Mouse (Mus musculus): ENCODE measurements at regions not wholly inside any gene's neighbourhood (a gene's known extent, or its start where the extent isn't known, plus 50 kb on each side); places are given as distances from the start of the nearest gene placed in this dataset.

DNA sequence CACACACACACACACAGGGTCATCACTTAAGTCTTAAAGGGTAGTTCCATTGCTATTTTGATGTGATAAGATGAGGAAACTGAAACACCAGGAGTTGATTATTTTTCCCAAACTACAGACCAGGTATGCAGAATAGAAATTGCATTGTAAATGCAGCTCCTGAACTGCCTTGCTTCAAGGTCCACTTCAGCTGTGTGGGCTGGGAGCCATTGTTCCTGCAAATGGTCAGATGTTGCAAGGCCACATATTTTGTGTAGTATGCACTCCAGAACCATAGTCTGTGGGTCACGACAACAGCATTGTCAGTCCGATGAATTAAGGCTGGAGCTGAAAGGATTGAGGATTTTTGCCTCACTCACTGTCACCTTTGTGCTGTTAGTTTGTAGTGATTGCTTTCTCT is 592.4 kb upstream of the Tenm4 start:
- no peaks in the 10 kb centered on the region for H3K9me3 ChIP-seq (replicated peaks; ENCODE audit: insufficient read depth, low read length)
- TF ChIP-seq ELF1 (IDR thresholded peaks at IDR 0.05; ENCODE audit: low read depth, low read length) (no peak), POLR2AphosphoS5 (IDR thresholded peaks at IDR 0.05; ENCODE audit: borderline replicate concordance, low read depth, low read length) (no peak), ETS1 (IDR thresholded peaks at IDR 0.05; ENCODE audit: low read depth, low read length) (no peak), SIN3A (IDR thresholded peaks at IDR 0.05; ENCODE audit: low read length) (no peak), ZC3H11A (IDR thresholded peaks at IDR 0.05; ENCODE audit: low read depth, low read length) (no peak), NELFE (IDR thresholded peaks at IDR 0.05; ENCODE audit: low read depth, low read length) (no peak), ZNF384 (IDR thresholded peaks at IDR 0.05; ENCODE audit: low read depth, low read length) (no peak), TCF12 (IDR thresholded peaks at IDR 0.05; ENCODE audit: low read depth, low read length) (no peak), MYC (IDR thresholded peaks at IDR 0.05; ENCODE audit: low read depth, low read length) (no peak)
- H3K27me3 ChIP-seq (ENCODE audit: control insufficient read depth in 1 of 2, insufficient read depth in 2 of 2, low read length in 2 of 2), result no peaks in the 10 kb centered on the region
- no peak for DNase-seq (ENCODE audit: low read depth, low spot score)
- no peaks in the 10 kb centered on the region for H3K36me3 ChIP-seq (ENCODE audit: control insufficient read depth in 1 of 2, insufficient read depth in 2 of 2, low read length in 2 of 2)
- H3K4me1 ChIP-seq (ENCODE audit: control insufficient read depth in 1 of 2, insufficient read depth in 2 of 2, low read length in 2 of 2), result no peaks in the 10 kb centered on the region
- H3K4me3 ChIP-seq (ENCODE audit: control insufficient read depth in 1 of 2, insufficient read depth in 1 of 2, low read depth in 2 of 2, low read length in 2 of 2), result no peak overlapping the region
- H3K79me2 ChIP-seq (ENCODE audit: control insufficient read depth, insufficient read depth, low read length, poor library complexity), result no peaks in the 10 kb centered on the region
- H3K27ac ChIP-seq (ENCODE audit: control insufficient read depth, low read depth, low read length), result no peak overlapping the region
- no peak overlapping the region for H3K9ac ChIP-seq (ENCODE audit: control insufficient read depth, low read depth, low read length, poor library complexity, severe bottlenecking)

DNA sequence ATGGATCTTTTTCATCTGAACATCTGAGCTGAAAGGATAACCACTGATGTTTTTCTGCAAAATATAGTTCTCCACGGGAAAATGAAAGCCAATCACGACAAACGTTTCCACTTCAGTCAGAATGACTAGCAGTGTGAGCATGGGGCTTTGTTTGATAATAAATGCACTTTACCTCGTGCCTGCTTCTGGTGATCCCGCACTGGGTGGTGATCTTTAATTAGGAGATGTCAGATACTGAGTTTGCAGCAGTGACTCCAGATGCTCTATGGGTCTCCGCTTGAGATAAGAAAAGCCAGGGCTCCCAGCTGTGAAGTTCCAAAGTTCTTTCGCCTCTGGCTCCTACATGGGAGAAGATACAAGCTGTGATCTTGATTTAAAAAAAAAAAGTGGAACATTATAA is 589.7 kb upstream of the Tenm4 start:
- no peak for DNase-seq (ENCODE audit: low read depth, low spot score)
- Histone ChIP-seq H3K27ac (ENCODE audit: control insufficient read depth, low read depth, low read length) (no peak overlapping the region), H3K36me3 (ENCODE audit: control insufficient read depth in 1 of 2, insufficient read depth in 2 of 2, low read length in 2 of 2) (no peaks in the 10 kb centered on the region), H3K79me2 (ENCODE audit: control insufficient read depth, insufficient read depth, low read length, poor library complexity) (no peaks in the 10 kb centered on the region), H3K4me1 (ENCODE audit: control insufficient read depth in 1 of 2, insufficient read depth in 2 of 2, low read length in 2 of 2) (no peaks in the 10 kb centered on the region), H3K27me3 (ENCODE audit: control insufficient read depth in 1 of 2, insufficient read depth in 2 of 2, low read length in 2 of 2) (no peaks in the 10 kb centered on the region), H3K9ac (ENCODE audit: control insufficient read depth, low read depth, low read length, poor library complexity, severe bottlenecking) (no peak overlapping the region), H3K4me3 (ENCODE audit: control insufficient read depth in 1 of 2, insufficient read depth in 1 of 2, low read depth in 2 of 2, low read length in 2 of 2) (no peak overlapping the region), H3K9me3 (replicated peaks; ENCODE audit: insufficient read depth, low read length) (no peaks in the 10 kb centered on the region)
- TF ChIP-seq MYB (IDR thresholded peaks at IDR 0.05; ENCODE audit: low read depth, low read length), result no peak
- TF ChIP-seq SIN3A (IDR thresholded peaks at IDR 0.05; ENCODE audit: low read length), result no peak
- TF ChIP-seq USF2 (IDR thresholded peaks at IDR 0.05; ENCODE audit: borderline replicate concordance in 1 of 2, insufficient read depth in 1 of 2, low read depth in 1 of 2, low read length in 2 of 2), result no peak
- no peak for TF ChIP-seq MAZ (IDR thresholded peaks at IDR 0.05; ENCODE audit: low read depth, low read length)
- TF ChIP-seq NRF1 (IDR thresholded peaks at IDR 0.05; ENCODE audit: insufficient read depth, low read depth, low read length, poor library complexity, severe bottlenecking), result no peak

DNA sequence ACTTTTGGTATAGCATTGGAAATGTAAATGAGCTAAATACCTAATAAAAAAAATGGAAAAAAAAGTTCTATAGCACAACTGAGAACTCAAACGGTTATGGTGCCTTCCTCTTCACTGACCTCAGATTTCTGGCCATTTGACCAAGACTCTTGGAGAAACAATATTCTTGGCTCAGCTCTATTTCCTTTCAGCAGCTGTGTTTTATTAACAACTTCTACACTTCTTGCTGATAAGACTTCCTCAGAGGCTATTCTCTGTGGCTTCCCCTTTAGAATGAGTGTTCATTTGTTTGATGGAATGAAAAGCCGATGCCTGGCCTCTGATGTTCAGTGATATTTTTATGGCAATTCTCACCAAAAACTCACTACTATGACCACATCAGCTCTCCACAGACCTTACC is 572.7 kb upstream of the Tenm4 start:
- Histone ChIP-seq H3K79me2 (ENCODE audit: control insufficient read depth, insufficient read depth, low read length, poor library complexity) (no peaks in the 10 kb centered on the region), H3K36me3 (ENCODE audit: control insufficient read depth in 1 of 2, insufficient read depth in 2 of 2, low read length in 2 of 2) (no peaks in the 10 kb centered on the region), H3K27ac (ENCODE audit: control insufficient read depth, low read depth, low read length) (no peak overlapping the region), H3K9ac (ENCODE audit: control insufficient read depth, low read depth, low read length, poor library complexity, severe bottlenecking) (no peak overlapping the region), H3K9me3 (replicated peaks; ENCODE audit: insufficient read depth, low read length) (no peaks in the 10 kb centered on the region), H3K4me3 (ENCODE audit: control insufficient read depth in 1 of 2, insufficient read depth in 1 of 2, low read depth in 2 of 2, low read length in 2 of 2) (no peak overlapping the region), H3K4me1 (ENCODE audit: control insufficient read depth in 1 of 2, insufficient read depth in 2 of 2, low read length in 2 of 2) (no peaks in the 10 kb centered on the region), H3K27me3 (ENCODE audit: control insufficient read depth in 1 of 2, insufficient read depth in 2 of 2, low read length in 2 of 2) (no peaks in the 10 kb centered on the region)
- TF ChIP-seq MEF2A (IDR thresholded peaks at IDR 0.05; ENCODE audit: extremely low read depth, insufficient replicate concordance, low read depth, low read length, poor library complexity, severe bottlenecking) (no peak), POLR2AphosphoS5 (IDR thresholded peaks at IDR 0.05; ENCODE audit: borderline replicate concordance, low read depth, low read length) (no peak), MYB (IDR thresholded peaks at IDR 0.05; ENCODE audit: low read depth, low read length) (no peak), MAX (IDR thresholded peaks at IDR 0.05; ENCODE audit: low read length) (no peak), POLR2A (IDR thresholded peaks at IDR 0.05; ENCODE audit: control insufficient read depth in 1 of 2, insufficient read depth in 1 of 2, low read depth in 1 of 2, low read length in 2 of 2, poor library complexity in 1 of 2) (no peak), CHD2 (IDR thresholded peaks at IDR 0.05; ENCODE audit: low read length) (no peak)
- no peak for DNase-seq (ENCODE audit: low read depth, low spot score)
